Mouse (Mus musculus): ENCODE data around the gene Rad50.
A peak's percentile ranks its signal among the peaks of the same experiment; 100 is the strongest.

Rad50 gene

GRCm38 (mm10) chr11:53698521-53698920 lies 8.6 kb downstream of the Rad50 start:
- DNase-seq (ENCODE audit: low spot score), result no peak

DNA sequence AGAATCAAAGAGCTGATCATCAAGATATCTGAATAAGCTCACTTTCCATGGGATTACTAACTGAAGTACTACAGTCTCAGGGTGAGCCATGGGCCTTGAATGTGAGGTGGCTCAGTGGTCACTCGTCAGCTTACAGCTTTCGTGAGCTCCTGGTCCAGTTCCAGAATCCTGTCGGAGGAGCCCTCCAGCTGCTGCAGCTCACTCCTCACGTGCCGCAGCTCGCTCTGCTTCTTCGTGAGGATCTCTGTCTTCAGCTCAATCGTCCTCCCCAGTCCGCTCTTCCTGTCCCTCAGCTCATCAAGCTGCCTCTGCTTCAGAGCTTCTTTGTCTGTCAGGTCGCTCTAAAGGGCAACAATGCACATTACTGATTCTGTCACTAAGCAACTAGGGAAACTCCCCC lies 15.1 kb downstream of the Rad50 start:
- DNase-seq (ENCODE audit: low spot score), result no peak

- DNase-seq (ENCODE audit: low spot score), result no peak
Measured at GRCm38 (mm10) chr11:53682994-53683530, 24.1 kb downstream of the Rad50 start.

- DNase-seq (ENCODE audit: low spot score), result no peak
Measured at GRCm38 (mm10) chr11:53682170-53682569, 24.9 kb downstream of the Rad50 start.

GRCm38 (mm10) chr11:53681686-53682085 lies 25.4 kb downstream of the Rad50 start:
- DNase-seq (ENCODE audit: low spot score), result no peak

DNA sequence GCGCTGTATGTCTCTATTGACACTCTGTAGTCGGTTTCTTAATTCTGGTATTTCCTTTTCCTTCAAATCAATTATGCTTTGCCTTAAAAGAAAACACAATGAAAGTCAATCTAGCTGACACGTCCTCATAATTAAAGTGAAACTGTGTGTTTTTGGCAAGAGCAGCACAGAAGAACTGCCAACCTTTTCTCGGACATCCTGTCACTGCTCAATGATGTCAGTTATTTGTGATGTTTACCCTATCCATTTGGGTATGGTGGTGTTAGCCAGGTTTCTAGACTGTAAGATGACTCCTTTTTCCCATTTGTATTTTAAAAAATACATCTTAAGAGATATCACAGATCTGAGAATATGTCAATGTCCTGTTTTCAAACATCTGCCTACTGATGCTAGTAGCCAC lies 27.0 kb downstream of the Rad50 start:
- no peak for DNase-seq (ENCODE audit: low spot score)

DNA sequence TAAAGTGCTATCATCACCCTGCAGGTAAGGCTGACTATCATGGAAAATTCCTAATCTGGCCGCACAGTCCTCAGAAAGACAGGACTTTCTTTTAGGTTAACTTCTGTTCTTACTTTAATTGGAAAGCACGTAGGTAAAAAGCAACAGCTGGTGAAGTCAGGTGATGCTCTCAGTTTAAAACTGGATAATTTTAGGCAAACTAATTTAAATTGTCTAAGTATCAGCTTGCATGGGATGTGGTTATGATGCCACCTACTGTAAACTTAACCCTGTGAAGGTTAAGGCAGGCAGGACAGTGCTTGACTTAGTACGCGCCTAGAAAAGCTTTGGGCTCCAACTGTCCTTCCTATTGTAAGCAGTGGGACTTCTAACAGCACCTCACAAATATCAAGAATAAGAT lies 35.7 kb downstream of the Rad50 start:
- no peak for DNase-seq (ENCODE audit: low spot score)

- no peak for DNase-seq (ENCODE audit: low spot score)
Measured at GRCm38 (mm10) chr11:53664091-53664490, 43.0 kb downstream of the Rad50 start.

GRCm38 (mm10) chr11:53662794-53663674 lies 44.1 kb downstream of the Rad50 start:
- DNase-seq (ENCODE audit: low spot score), result no peak

GRCm38 (mm10) chr11:53657828-53658227 lies 49.3 kb downstream of the Rad50 start:
- DNase-seq (ENCODE audit: low spot score), result no peak

DNA sequence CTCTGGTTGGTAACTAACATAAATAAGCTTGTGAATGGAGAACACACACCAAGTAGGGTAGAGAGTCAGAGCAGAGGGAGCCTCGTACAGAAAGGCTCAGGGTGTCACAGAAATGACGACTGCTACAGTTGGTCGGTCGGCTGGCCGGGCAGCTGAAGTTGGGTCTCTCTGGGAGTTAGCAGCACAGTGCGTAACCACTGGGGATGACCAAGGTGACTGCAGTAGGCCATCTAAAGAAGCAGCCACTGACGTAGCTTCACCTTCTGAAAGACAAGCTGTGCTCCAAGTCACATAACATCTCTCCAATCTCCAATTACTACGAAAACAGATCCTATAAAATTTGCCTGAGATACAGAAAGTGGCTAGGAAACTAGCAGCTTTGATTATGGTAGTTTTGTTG lies 49.7 kb downstream of the Rad50 start:
- DNase-seq (ENCODE audit: low spot score), result no peak

GRCm38 (mm10) chr11:53656558-53657202 lies 50.4 kb downstream of the Rad50 start:
- DNase-seq (ENCODE audit: low spot score), result no peak

DNA sequence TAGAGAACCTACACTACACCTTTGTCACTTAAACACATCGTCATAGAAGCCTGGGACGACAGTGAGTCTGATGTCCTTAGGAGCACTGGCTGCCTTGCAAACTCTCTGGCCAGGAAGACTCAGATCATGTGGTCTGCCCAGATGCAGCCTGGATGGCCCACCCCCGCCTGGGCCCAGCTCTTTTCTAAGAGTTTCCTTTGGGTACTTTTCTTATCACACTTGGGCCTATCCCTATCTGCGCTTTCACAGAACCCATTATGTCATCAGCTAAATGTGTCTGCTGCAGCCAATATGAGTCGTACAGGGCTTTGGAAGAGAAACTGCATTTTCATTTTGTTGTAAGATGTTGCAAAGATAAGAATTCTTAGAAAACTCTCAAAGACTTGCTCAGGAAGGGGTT lies 52.1 kb downstream of the Rad50 start:
- DNase-seq (ENCODE audit: low spot score), result no peak

GRCm38 (mm10) chr11:53652427-53652826 lies 54.7 kb downstream of the Rad50 start:
- no peak for DNase-seq (ENCODE audit: low spot score)

DNA sequence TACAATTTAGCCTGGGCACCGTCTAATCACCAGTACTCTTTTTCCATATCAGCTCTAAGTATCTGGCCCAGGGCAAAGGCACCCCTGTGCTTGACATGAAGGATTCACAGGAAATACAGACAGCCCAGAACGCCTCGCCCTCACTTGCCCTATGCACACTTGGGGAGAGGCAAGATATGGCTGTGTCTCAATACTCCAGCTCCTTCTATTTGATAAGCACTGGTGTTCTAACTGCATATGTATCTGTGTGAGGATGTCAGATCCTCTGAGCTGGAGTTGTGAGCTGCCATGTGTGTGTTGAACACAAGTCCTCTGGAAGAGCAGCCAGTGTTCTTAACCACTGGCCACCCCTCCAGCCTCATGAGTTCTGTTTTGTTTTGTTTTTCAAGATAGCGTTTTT lies 55.7 kb downstream of the Rad50 start:
- DNase-seq (ENCODE audit: low spot score), result no peak

GRCm38 (mm10) chr11:53644017-53644416 lies 63.1 kb downstream of the Rad50 start:
- no peak for DNase-seq (ENCODE audit: low spot score)

- DNase-seq (ENCODE audit: low spot score), result peak; percentile 59
Measured at GRCm38 (mm10) chr11:53642744-53643279, 64.3 kb downstream of the Rad50 start.

DNA sequence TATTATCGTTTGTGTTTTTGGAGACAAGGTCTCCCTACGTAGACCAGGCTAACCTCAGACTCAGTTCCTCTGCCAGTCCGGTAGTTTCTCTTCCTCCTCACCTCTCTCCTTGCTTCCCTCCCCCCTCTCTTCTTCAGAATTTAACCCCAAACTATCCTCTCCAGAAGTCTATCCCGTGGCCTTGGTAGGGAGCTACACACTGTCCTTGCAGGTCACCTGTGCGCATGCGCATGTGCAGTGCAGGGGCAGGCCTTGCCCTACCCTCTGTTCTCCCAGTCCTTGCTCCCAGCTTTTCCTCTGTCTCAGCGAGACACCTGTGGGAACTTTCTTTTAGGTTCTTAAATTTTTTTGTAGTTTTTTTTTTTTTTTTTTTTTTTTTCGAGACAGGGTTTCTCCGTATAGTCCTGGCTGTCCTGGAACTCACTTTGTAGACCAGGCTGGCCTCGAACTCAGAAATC lies 69.3 kb downstream of the Rad50 start:
- DNase-seq (ENCODE audit: low spot score), result no peak

GRCm38 (mm10) chr11:53637046-53637802 lies 69.9 kb downstream of the Rad50 start:
- no peak for DNase-seq (ENCODE audit: low spot score)

- peak; percentile 54 for DNase-seq (ENCODE audit: low spot score)
Measured at GRCm38 (mm10) chr11:53636183-53636646, 70.9 kb downstream of the Rad50 start.

DNA sequence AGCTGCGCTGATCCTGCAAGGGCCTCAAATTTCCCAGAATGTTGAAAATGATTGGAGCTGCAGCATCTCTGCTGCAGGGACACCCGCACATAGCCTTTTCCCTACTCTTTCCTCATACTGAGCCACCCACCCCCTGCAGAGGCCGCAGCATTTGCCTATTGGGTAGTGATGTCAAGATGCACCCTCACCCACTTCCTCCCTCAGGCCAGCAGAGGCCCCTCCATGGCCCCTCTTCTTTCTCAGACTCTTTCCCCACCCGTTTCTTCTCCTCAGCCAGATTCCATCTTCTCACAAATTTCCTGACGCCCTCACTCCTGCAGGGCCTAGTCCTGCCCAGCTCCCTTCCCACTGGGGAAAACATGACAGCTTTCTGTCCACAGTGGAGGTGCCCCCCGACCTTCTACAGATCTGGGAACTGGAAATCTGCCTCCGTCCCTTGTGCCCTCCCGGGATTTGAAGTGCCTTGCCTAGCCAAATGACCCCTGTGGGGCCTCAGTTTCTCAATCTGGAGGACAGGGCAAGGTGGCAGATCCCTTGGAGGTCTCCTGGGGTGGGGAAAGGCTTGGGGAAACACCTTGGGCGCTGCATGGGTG lies 71.4 kb downstream of the Rad50 start:
- no peak for DNase-seq (ENCODE audit: low spot score)

- DNase-seq (ENCODE audit: low spot score), result no peak
Measured at GRCm38 (mm10) chr11:53634556-53634955, 72.6 kb downstream of the Rad50 start, which contains the start of gene Il13. Gene Il13, minus strand, starts transcription at chr11:53634702.

Data from testis, postnatal 10 days (tissue).